Mouse (Mus musculus) spleen, postnatal 36 days (tissue): Measurements from ENCODE around the gene Tnfrsf1b.

Experiments used
- DNase-seq, 2 experiments: peaks; one replicate each; pipeline ENCODE4 v3.0.0; 2022; ENCODE audit warnings: low spot score in 2 of 2, mixed read lengths in 1 of 2

The Tnfrsf1b gene

GRCm38 (mm10) chr4:145219240-145219985 lies 27.3 kb downstream of the Tnfrsf1b start:
- DNase-seq: peak; percentile 52 to 57

GRCm38 (mm10) chr4:145217837-145218236 lies 28.8 kb downstream of the Tnfrsf1b start:
- no peak for DNase-seq

GRCm38 (mm10) chr4:145217046-145217445 lies 29.6 kb downstream of the Tnfrsf1b start:
- DNase-seq: no peak

GRCm38 (mm10) chr4:145215396-145215795 lies 31.3 kb downstream of the Tnfrsf1b start:
- DNase-seq: no peak

GRCm38 (mm10) chr4:145214786-145215174 lies 31.9 kb downstream of the Tnfrsf1b start:
- DNase-seq: no peak

- peak; percentile 77 to 81 for DNase-seq
Observed at GRCm38 (mm10) chr4:145213999-145214785, 32.5 kb downstream of the Tnfrsf1b start.

- no peak for DNase-seq
Observed at GRCm38 (mm10) chr4:145211076-145211475, 35.6 kb downstream of the Tnfrsf1b start.

GRCm38 (mm10) chr4:145210564-145210963 lies 36.1 kb downstream of the Tnfrsf1b start:
- DNase-seq: no peak

- no peak for DNase-seq
Observed at GRCm38 (mm10) chr4:145209690-145210088, 37.0 kb downstream of the Tnfrsf1b start.

- no peak for DNase-seq
Observed at GRCm38 (mm10) chr4:145209076-145209689, 37.5 kb downstream of the Tnfrsf1b start.

GRCm38 (mm10) chr4:145207718-145208371 lies 38.8 kb downstream of the Tnfrsf1b start:
- DNase-seq: no peak

- DNase-seq: no peak
Observed at GRCm38 (mm10) chr4:145204779-145205178, 41.9 kb downstream of the Tnfrsf1b start.

GRCm38 (mm10) chr4:145203305-145203704 lies 43.4 kb downstream of the Tnfrsf1b start:
- no peak for DNase-seq

- DNase-seq: no peak
Observed at GRCm38 (mm10) chr4:145201424-145201823, 45.2 kb downstream of the Tnfrsf1b start.

GRCm38 (mm10) chr4:145199982-145200699 lies 46.5 kb downstream of the Tnfrsf1b start:
- DNase-seq: peak in 1 of 2 experiments; percentile 52

GRCm38 (mm10) chr4:145196586-145196985 lies 50.1 kb downstream of the Tnfrsf1b start:
- DNase-seq: peak in 1 of 2 experiments; percentile 16

- DNase-seq: no peak
Observed at GRCm38 (mm10) chr4:145195172-145195571, 51.5 kb downstream of the Tnfrsf1b start.

GRCm38 (mm10) chr4:145194559-145195162 lies 52.0 kb downstream of the Tnfrsf1b start, which contains the start of gene Vps13d:
Vps13d (minus strand) TSS chr4:145195005.
- DNase-seq: peak; percentile 88 to 90

- DNase-seq: peak; percentile 15
Observed at GRCm38 (mm10) chr4:145193991-145194511, 52.6 kb downstream of the Tnfrsf1b start.

GRCm38 (mm10) chr4:145193406-145193805 lies 53.3 kb downstream of the Tnfrsf1b start:
- no peak for DNase-seq
